Comparison of ENCODE assay signal across 8 mouse cellular contexts in the genomic region with DNA sequence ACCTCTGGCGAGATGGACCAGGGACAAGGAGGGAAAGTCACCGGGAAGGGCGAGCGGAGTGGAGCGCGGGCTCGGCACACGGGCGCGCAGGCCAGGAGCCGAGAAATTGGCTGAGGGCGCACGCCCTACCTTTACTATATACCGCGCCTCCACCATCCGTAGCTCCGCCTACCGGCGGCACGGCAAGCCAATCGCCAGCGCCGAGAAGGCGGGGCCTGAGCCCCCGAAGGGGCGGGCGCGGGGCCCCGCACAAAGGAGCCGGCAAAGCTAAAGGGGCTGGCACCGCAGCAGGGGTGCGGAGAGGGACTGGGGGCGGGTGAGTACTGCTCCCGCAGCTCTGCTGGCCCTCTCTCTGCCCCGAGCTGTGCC. TPM values are rescaled to one million over a fixed set of nuclear protein-coding genes. Genes with fewer than 3 reads are reported as not detected.
DNase-seq lines count a peak whose midpoint lies in the region; ATAC-seq and TF ChIP-seq lines count a peak whose summit lies in the region.

A gene (minus strand): TSS at position 111 of the 369 bp plus-strand sequence.

- WGBS in forebrain, postnatal 0 days, result 0% methylated on average over 32 of the region's 35 CpGs
- WGBS in lung, embryonic 14.5 days, result under 1% methylated on average over 35 of the region's 35 CpGs

- TF ChIP-seq CTCF in forebrain, postnatal 0 days (IDR thresholded peaks at IDR 0.05; ENCODE audit: low read depth), result peak; percentile 48
- TF ChIP-seq CTCF in layer of hippocampus, adult 2 months (conservative IDR thresholded peaks at IDR 0.05), result peak; percentile 60
- TF ChIP-seq CTCF in lung, embryonic 14.5 days (IDR thresholded peaks at IDR 0.05; ENCODE audit: low read depth), result 0 out of 2 replicates have a peak, but pooled peaks have one; percentile 32

- H3K36me3 ChIP-seq in forebrain, postnatal 0 days (ENCODE audit: insufficient read depth), result peaks cover 3% of the 10 kb centered on the region
- no peaks in the 10 kb centered on the region for H3K36me3 ChIP-seq in lung, embryonic 14.5 days (ENCODE audit: insufficient read depth)

- no peaks in the 10 kb centered on the region for H3K27me3 ChIP-seq in forebrain, postnatal 0 days (ENCODE audit: insufficient read depth, low read length)
- H3K27me3 ChIP-seq in lung, embryonic 14.5 days (ENCODE audit: insufficient read depth, low read length), result peaks cover 42% of the 10 kb centered on the region

- peak; percentile 93 for ATAC-seq in forebrain, postnatal 0 days
- peak; percentile 93 for ATAC-seq in lung, embryonic 14.5 days (ENCODE audit: insufficient read depth)

- H3K9me3 ChIP-seq in forebrain, postnatal 0 days (ENCODE audit: low read length), result no peaks in the 10 kb centered on the region
- no peaks in the 10 kb centered on the region for H3K9me3 ChIP-seq in lung, embryonic 14.5 days (ENCODE audit: low read depth, low read length)

- peak within 1 kb of the TSS; percentile 97 for H3K27ac ChIP-seq in forebrain, postnatal 0 days (ENCODE audit: low read depth, low read length)
- H3K27ac ChIP-seq in layer of hippocampus, adult 2 months, result peak within 1 kb of the TSS; percentile 100
- peak within 1 kb of the TSS; percentile 83 for H3K27ac ChIP-seq in lung, embryonic 14.5 days (ENCODE audit: low read depth)

- peak within 1 kb of the TSS; percentile 97 for H3K9ac ChIP-seq in forebrain, postnatal 0 days
- H3K9ac ChIP-seq in lung, embryonic 14.5 days, result peak within 1 kb of the TSS; percentile 59

- peak within 1 kb of the TSS; percentile 81 for H3K4me3 ChIP-seq in forebrain, postnatal 0 days (ENCODE audit: low read depth, low read length)
- peak within 1 kb of the TSS; percentile 94 for H3K4me3 ChIP-seq in layer of hippocampus, adult 2 months
- H3K4me3 ChIP-seq in lung, embryonic 14.5 days (ENCODE audit: low read depth, low read length), result peak within 1 kb of the TSS; percentile 58

- DNase-seq in ES-CJ7 (ENCODE audit: low read depth, low spot score), result peak; percentile 94
- peak; percentile 94 for DNase-seq in cerebellum, adult 11 months
- peak; percentile 97 for DNase-seq in forebrain, postnatal 0 days
- DNase-seq in heart, postnatal 36 days, result peak in 1 of 2 experiments; percentile 79
- peak; percentile 89 to 90 for DNase-seq in layer of hippocampus, adult 2 months (ENCODE audit: low spot score in 2 of 2)
- peak; percentile 90 for DNase-seq in lung, embryonic 14.5 days
- peak; percentile 77 for DNase-seq in ovary, postnatal 14 days (ENCODE audit: low spot score)
- DNase-seq in thymus, postnatal 10 days (ENCODE audit: low spot score in 2 of 2), result peak; percentile 93

- peaks cover 19% of the 10 kb centered on the region for H3K4me1 ChIP-seq in forebrain, postnatal 0 days (ENCODE audit: insufficient read depth)
- H3K4me1 ChIP-seq in lung, embryonic 14.5 days (ENCODE audit: insufficient read depth), result no peaks in the 10 kb centered on the region

- peak within 1 kb of the TSS; percentile 71 for H3K4me2 ChIP-seq in forebrain, postnatal 0 days (ENCODE audit: low read depth)
- peak within 1 kb of the TSS; percentile 83 for H3K4me2 ChIP-seq in lung, embryonic 14.5 days

- intact Hi-C loops in heart, postnatal 36 days (cut with DNase I), result loop anchor here (5.0 to 10.0 kb wide), 3 partner anchors 91 to 667 kb away; no protein-coding TSS in a partner anchor

RNA-seq across cellular contexts. Expression of the gene that starts here (rescaled TPM):
- total RNA-seq in forebrain, postnatal 0 days (2014; rRNA removed), result 200 and 226 TPM in 2 replicates
- 313 and 432 TPM in 2 replicates for polyA plus RNA-seq in forebrain, postnatal 0 days (2015; fragmentation: Nextera tagmentation; extraction: Ambion mirVana)
- 100 to 1,000 TPM; 382 to 399 TPM for total RNA-seq in heart, postnatal 36 days (2021)
- 1,000 to 10,000 TPM; 1,930 to 2,057 TPM for total RNA-seq in layer of hippocampus, adult 2 months (2021)
- polyA plus RNA-seq in lung, embryonic 14.5 days (2014; fragmentation: Nextera tagmentation; extraction: Ambion mirVana), result 23.7 and 32.9 TPM in 2 replicates
